Mouse (Mus musculus) kidney, postnatal 25 days (tissue): Measurements from ENCODE around the gene Xrcc3.

Experiments used
- DNase-seq, 2 experiments: peaks; one replicate each; pipeline ENCODE4 v3.0.0; 2021; ENCODE audit warnings: mixed read lengths in 2 of 2

Gene Xrcc3

GRCm38 (mm10) chr12:111813766-111814617 is at the start of gene Xrcc3, which contains the start of gene Zfyve21:
TSS of gene Xrcc3 (minus strand) at chr12:111813873.
TSS of gene Zfyve21 (plus strand) at chr12:111814170.
- DNase-seq: peak; percentile 97 to 100

GRCm38 (mm10) chr12:111855448-111855847 is 41.8 kb upstream of the Xrcc3 start:
- no peak for DNase-seq

GRCm38 (mm10) chr12:111853546-111853945 is 39.9 kb upstream of the Xrcc3 start:
- no peak for DNase-seq

GRCm38 (mm10) chr12:111853011-111853436 is 39.4 kb upstream of the Xrcc3 start:
- peak; percentile 46 to 80 for DNase-seq

GRCm38 (mm10) chr12:111851745-111852144 is 38.1 kb upstream of the Xrcc3 start:
- DNase-seq: no peak

GRCm38 (mm10) chr12:111851235-111851634 is 37.6 kb upstream of the Xrcc3 start:
- no peak for DNase-seq

GRCm38 (mm10) chr12:111848300-111848798 is 34.7 kb upstream of the Xrcc3 start:
- no peak for DNase-seq

- no peak for DNase-seq
These were observed 33.1 kb upstream of the Xrcc3 start for GRCm38 (mm10) chr12:111846815-111847214.

- no peak for DNase-seq
These were observed 32.3 kb upstream of the Xrcc3 start for GRCm38 (mm10) chr12:111845953-111846352.

GRCm38 (mm10) chr12:111843470-111843869 is 29.8 kb upstream of the Xrcc3 start:
- no peak for DNase-seq

GRCm38 (mm10) chr12:111842565-111843433 is 29.1 kb upstream of the Xrcc3 start:
- no peak for DNase-seq

- peak in 1 of 2 experiments; percentile 31 for DNase-seq
These were observed 19.8 kb upstream of the Xrcc3 start for GRCm38 (mm10) chr12:111833457-111833856.

- DNase-seq: peak in 1 of 2 experiments; percentile 32
These were observed 19.0 kb upstream of the Xrcc3 start for GRCm38 (mm10) chr12:111832643-111833042.

GRCm38 (mm10) chr12:111830375-111830774 is 16.7 kb upstream of the Xrcc3 start:
- no peak for DNase-seq

- no peak for DNase-seq
These were observed 16.3 kb upstream of the Xrcc3 start for GRCm38 (mm10) chr12:111829954-111830353.

- DNase-seq: peak in 1 of 2 experiments; percentile 22
These were observed 15.8 kb upstream of the Xrcc3 start for GRCm38 (mm10) chr12:111829447-111829846.

- no peak for DNase-seq
These were observed 13.9 kb upstream of the Xrcc3 start for GRCm38 (mm10) chr12:111827556-111827955.

- DNase-seq: no peak
These were observed 8.3 kb upstream of the Xrcc3 start for GRCm38 (mm10) chr12:111821931-111822330.

GRCm38 (mm10) chr12:111820708-111821107 is 7.0 kb upstream of the Xrcc3 start:
- DNase-seq: no peak

- DNase-seq: peak; percentile 63 to 83
These were observed 6.3 kb upstream of the Xrcc3 start for GRCm38 (mm10) chr12:111819936-111820335.

- no peak for DNase-seq
These were observed 4.3 kb upstream of the Xrcc3 start for GRCm38 (mm10) chr12:111817991-111818390.

- DNase-seq: peak; percentile 32 to 61
These were observed 3.3 kb upstream of the Xrcc3 start for GRCm38 (mm10) chr12:111816967-111817366.

GRCm38 (mm10) chr12:111816528-111816927 is 2.9 kb upstream of the Xrcc3 start:
- DNase-seq: peak; percentile 48 to 65
